Mouse (Mus musculus) midbrain, embryonic 16.5 days (tissue): ENCODE data around the gene Fam133b. TPM values are rescaled to one million over a fixed set of nuclear protein-coding genes. Genes with fewer than 3 reads are reported as not detected.

Source experiments
- ATAC-seq: fragments of 200-750 bp; cut with Nextera tagmentation; 2 replicates; pipeline ENCODE4 v1.8.0; 2017; ENCODE audit warnings: moderate TSS enrichment
- H3K27ac ChIP-seq: fragments of 300-500 bp; sonication (generic); 2 replicates; pipeline ENCODE4 v1.5.1; 2014; ENCODE audit warnings: mild to moderate bottlenecking, low read length, mixed read lengths
- H3K27me3 ChIP-seq: fragments of 300-500 bp; sonication (generic); 2 replicates; pipeline ENCODE4 v1.6.1; 2014; ENCODE audit warnings: low read depth, low read length, mixed read lengths; ENCODE audit not compliant: control insufficient read depth, insufficient read depth
- H3K36me3 ChIP-seq: fragments of 300-500 bp; sonication (generic); 2 replicates; pipeline ENCODE4 v1.6.1; 2014; ENCODE audit warnings: mild to moderate bottlenecking, low read length, moderate library complexity, mixed read lengths; ENCODE audit not compliant: control insufficient read depth, insufficient read depth
- H3K4me1 ChIP-seq: fragments of 300-500 bp; sonication (generic); 2 replicates; pipeline ENCODE4 v1.6.1; 2014; ENCODE audit warnings: mild to moderate bottlenecking, low read length, mixed read lengths; ENCODE audit not compliant: control insufficient read depth, insufficient read depth
- H3K4me2 ChIP-seq: fragments of 300-500 bp; sonication (generic); 2 replicates; pipeline ENCODE4 v1.6.1; 2014; ENCODE audit warnings: mild to moderate bottlenecking, low read length, mixed read lengths
- H3K4me3 ChIP-seq: fragments of 300-500 bp; sonication (generic); 2 replicates; pipeline ENCODE4 v1.5.1; 2014; ENCODE audit warnings: low read depth, mild to moderate bottlenecking, low read length, moderate library complexity, mixed read lengths
- H3K9ac ChIP-seq: fragments of 300-500 bp; sonication (generic); 2 replicates; pipeline ENCODE4 v1.6.1; 2014; ENCODE audit warnings: low read depth, low read length, mixed read lengths
- H3K9me3 ChIP-seq: fragments of 300-500 bp; sonication (generic); replicated peaks from 2 replicates; pipeline ENCODE4 v1.6.1; 2014; ENCODE audit warnings: mild to moderate bottlenecking, low read length, mixed read lengths; ENCODE audit not compliant: control insufficient read depth, poor library complexity, severe bottlenecking
- WGBS: fragments of 180-500 bp; shearing (Covaris S2); extraction: QIAGEN DNeasy Blood & Tissue Kit; methylation state at CpG from one replicate; pipeline ENCODE4 v1.1.7; 2014; 5-methylcytosine and 5-hydroxymethylcytosine counted together
- polyA plus RNA-seq: library from polyadenylated mRNA; unstranded; fragments of >200 nt; fragmentation: Nextera tagmentation; extraction: Ambion mirVana; gene quantifications from 2 replicates; pipeline ENCODE4 v1.2.1, GENCODE M21; 2015

Fam133b gene
- polyA plus RNA-seq, 1 experiment from 2014 or later = 25.2 TPM

DNA sequence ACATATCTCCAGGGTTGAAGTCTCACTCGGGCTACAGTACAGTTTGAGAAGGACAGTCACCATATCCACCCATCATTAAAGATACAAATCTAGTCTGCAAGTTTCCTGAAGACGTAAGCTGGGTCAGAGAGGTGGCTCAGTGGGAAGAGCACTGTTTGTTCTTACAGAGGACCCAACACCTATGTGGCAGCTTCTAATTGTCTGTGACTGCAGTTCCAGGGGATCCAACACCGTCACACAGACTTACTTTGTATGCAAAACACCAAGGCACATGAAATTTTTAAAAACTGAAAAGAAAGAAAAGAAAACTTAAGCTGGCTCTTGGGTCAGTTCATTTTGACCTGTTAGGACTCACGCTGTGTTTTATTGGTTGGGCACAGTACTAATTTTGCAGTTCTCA, 40.3 kb upstream of the Fam133b start:
- no peaks in the 10 kb centered on the region for H3K9me3 ChIP-seq
- H3K4me2 ChIP-seq = no peak overlapping the region
- no peaks in the 10 kb centered on the region for H3K4me1 ChIP-seq
- H3K36me3 ChIP-seq = no peaks in the 10 kb centered on the region
- H3K4me3 ChIP-seq = no peak overlapping the region
- H3K27ac ChIP-seq = no peak overlapping the region
- 82% methylated on average over 4 of the region's 4 CpGs for WGBS
- H3K27me3 ChIP-seq = no peaks in the 10 kb centered on the region
- H3K9ac ChIP-seq = no peak overlapping the region
- ATAC-seq = no peak

GRCm38 (mm10) chr5:3503836-3504323, 39.8 kb upstream of the Fam133b start:
- H3K9ac ChIP-seq = no peak overlapping the region
- 93% methylated on average over 9 of the region's 9 CpGs for WGBS
- no peaks in the 10 kb centered on the region for H3K27me3 ChIP-seq
- ATAC-seq = no peak
- H3K27ac ChIP-seq = no peak overlapping the region
- no peaks in the 10 kb centered on the region for H3K36me3 ChIP-seq
- H3K9me3 ChIP-seq = no peaks in the 10 kb centered on the region
- no peaks in the 10 kb centered on the region for H3K4me1 ChIP-seq
- H3K4me2 ChIP-seq = no peak overlapping the region
- no peak overlapping the region for H3K4me3 ChIP-seq

DNA sequence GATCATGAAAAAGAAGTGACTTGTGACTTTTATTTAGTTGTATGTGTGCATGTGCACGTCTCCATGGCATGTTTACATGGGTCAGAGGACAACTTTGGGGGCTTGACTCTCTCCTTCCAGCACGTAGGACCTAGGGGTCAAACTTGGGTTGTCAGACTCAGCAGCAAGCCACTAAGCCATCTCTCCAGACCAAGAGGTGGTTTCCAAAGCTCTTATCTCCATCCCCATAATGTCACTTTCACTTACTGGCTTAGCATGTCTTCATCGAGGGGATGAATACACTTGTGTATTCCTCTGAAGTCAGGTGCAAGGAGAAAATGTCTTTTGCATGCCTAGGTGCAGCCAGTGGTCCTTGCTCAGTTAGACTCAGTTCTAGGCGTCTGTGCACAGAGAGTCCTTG, 39.2 kb upstream of the Fam133b start:
- Histone ChIP-seq H3K4me3 (no peak overlapping the region), H3K9ac (no peak overlapping the region), H3K4me2 (no peak overlapping the region), H3K27ac (no peak overlapping the region), H3K36me3 (no peaks in the 10 kb centered on the region), H3K27me3 (no peaks in the 10 kb centered on the region), H3K9me3 (no peaks in the 10 kb centered on the region), H3K4me1 (no peaks in the 10 kb centered on the region)
- WGBS = 68% methylated on average over 4 of the region's 4 CpGs
- ATAC-seq = no peak

GRCm38 (mm10) chr5:3505553-3505952, 38.1 kb upstream of the Fam133b start:
- Histone ChIP-seq H3K36me3 (no peaks in the 10 kb centered on the region), H3K27ac (no peak overlapping the region), H3K9ac (no peak overlapping the region), H3K9me3 (no peaks in the 10 kb centered on the region), H3K4me1 (no peaks in the 10 kb centered on the region), H3K4me3 (no peak overlapping the region), H3K4me2 (no peak overlapping the region), H3K27me3 (no peaks in the 10 kb centered on the region)
- WGBS = 73% methylated on average over 2 of the region's 2 CpGs
- no peak for ATAC-seq

GRCm38 (mm10) chr5:3508480-3509381, 34.9 kb upstream of the Fam133b start:
- 87% methylated on average over 7 of the region's 7 CpGs for WGBS
- Histone ChIP-seq H3K9ac (no peak overlapping the region), H3K4me1 (no peaks in the 10 kb centered on the region), H3K27ac (no peak overlapping the region), H3K4me2 (no peak overlapping the region), H3K9me3 (no peaks in the 10 kb centered on the region), H3K27me3 (no peaks in the 10 kb centered on the region), H3K4me3 (no peak overlapping the region), H3K36me3 (no peaks in the 10 kb centered on the region)
- no peak for ATAC-seq

DNA sequence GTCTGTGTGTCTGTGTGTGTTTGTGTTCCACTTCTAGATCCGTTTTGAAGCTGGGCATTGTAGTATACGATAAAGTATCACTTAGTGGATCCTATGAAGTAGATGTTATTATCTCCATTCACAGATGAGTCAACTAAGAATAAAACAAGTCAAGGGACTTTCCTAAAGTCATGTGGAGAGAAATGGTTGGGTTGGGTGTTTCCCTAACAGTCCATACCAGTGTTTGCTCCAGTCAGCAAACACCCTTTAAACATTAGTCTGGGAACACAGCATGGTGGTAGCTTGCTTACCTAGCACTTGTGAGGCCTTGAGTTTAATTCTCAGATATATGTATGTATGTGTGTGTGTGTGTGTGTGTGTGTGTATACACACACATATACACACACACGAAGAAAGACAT, 34.1 kb upstream of the Fam133b start:
- 91% methylated on average over 3 of the region's 3 CpGs for WGBS
- no peak overlapping the region for H3K27ac ChIP-seq
- no peak overlapping the region for H3K9ac ChIP-seq
- H3K9me3 ChIP-seq = no peaks in the 10 kb centered on the region
- no peaks in the 10 kb centered on the region for H3K36me3 ChIP-seq
- no peaks in the 10 kb centered on the region for H3K27me3 ChIP-seq
- no peak overlapping the region for H3K4me3 ChIP-seq
- no peak overlapping the region for H3K4me2 ChIP-seq
- ATAC-seq = no peak
- no peaks in the 10 kb centered on the region for H3K4me1 ChIP-seq

GRCm38 (mm10) chr5:3511097-3511795, 32.4 kb upstream of the Fam133b start:
- WGBS = 79% methylated on average over 10 of the region's 10 CpGs
- Histone ChIP-seq H3K36me3 (no peaks in the 10 kb centered on the region), H3K9ac (no peak overlapping the region), H3K9me3 (no peaks in the 10 kb centered on the region), H3K4me1 (no peaks in the 10 kb centered on the region), H3K4me3 (no peak overlapping the region), H3K27me3 (no peaks in the 10 kb centered on the region), H3K27ac (no peak overlapping the region), H3K4me2 (no peak overlapping the region)
- ATAC-seq = no peak

GRCm38 (mm10) chr5:3512584-3512983, 31.0 kb upstream of the Fam133b start:
- no peak overlapping the region for H3K4me2 ChIP-seq
- no peaks in the 10 kb centered on the region for H3K9me3 ChIP-seq
- no peaks in the 10 kb centered on the region for H3K36me3 ChIP-seq
- H3K27me3 ChIP-seq = no peaks in the 10 kb centered on the region
- ATAC-seq = no peak
- H3K27ac ChIP-seq = no peak overlapping the region
- no peak overlapping the region for H3K4me3 ChIP-seq
- H3K9ac ChIP-seq = no peak overlapping the region
- H3K4me1 ChIP-seq = no peaks in the 10 kb centered on the region
- WGBS = 44% methylated on average over 4 of the region's 4 CpGs

- no peak for ATAC-seq
- no peaks in the 10 kb centered on the region for H3K27me3 ChIP-seq
- 86% methylated on average over 8 of the region's 8 CpGs for WGBS
- H3K4me3 ChIP-seq = no peak overlapping the region
- no peaks in the 10 kb centered on the region for H3K4me1 ChIP-seq
- no peak overlapping the region for H3K9ac ChIP-seq
- H3K36me3 ChIP-seq = no peaks in the 10 kb centered on the region
- no peak overlapping the region for H3K27ac ChIP-seq
- no peaks in the 10 kb centered on the region for H3K9me3 ChIP-seq
- H3K4me2 ChIP-seq = no peak overlapping the region
Observed at GRCm38 (mm10) chr5:3514901-3515311, 28.7 kb upstream of the Fam133b start.
